Mouse (Mus musculus): ENCODE data around the gene Aqp1. TPM values are rescaled to one million over a fixed set of nuclear protein-coding genes. Genes with fewer than 3 reads are reported as not detected.

Gene Aqp1
- polyA plus RNA-seq, 1 experiment from 2014 or later = 2.8 TPM

GRCm38 (mm10) chr6:55384356-55384951 lies 48.2 kb downstream of the Aqp1 start:
- no peaks in the 10 kb centered on the region for H3K36me3 ChIP-seq (ENCODE audit: control insufficient read depth, insufficient read depth, low read length)
- no peaks in the 10 kb centered on the region for H3K27me3 ChIP-seq (ENCODE audit: control insufficient read depth, insufficient read depth, low read length)
- no peak for ATAC-seq (ENCODE audit: low FRiP score, low TSS enrichment)
- no peaks in the 10 kb centered on the region for H3K9me3 ChIP-seq (ENCODE audit: control insufficient read depth, low read length)
- H3K4me1 ChIP-seq (ENCODE audit: control insufficient read depth, insufficient read depth, low read length) = no peaks in the 10 kb centered on the region
- no peak overlapping the region for H3K27ac ChIP-seq (ENCODE audit: low read depth, low read length)
- H3K9ac ChIP-seq (ENCODE audit: low read depth, low read length) = no peak overlapping the region
- no peak overlapping the region for H3K4me3 ChIP-seq (ENCODE audit: low read length)
- 80% methylated on average over 5 of the region's 5 CpGs for WGBS
- no peak overlapping the region for H3K4me2 ChIP-seq (replicated peaks; ENCODE audit: low read depth, low read length)

GRCm38 (mm10) chr6:55388546-55389169 lies 52.4 kb downstream of the Aqp1 start:
- Histone ChIP-seq H3K27me3 (ENCODE audit: control insufficient read depth, insufficient read depth, low read length) (no peaks in the 10 kb centered on the region), H3K36me3 (ENCODE audit: control insufficient read depth, insufficient read depth, low read length) (no peaks in the 10 kb centered on the region), H3K4me3 (ENCODE audit: low read length) (no peak overlapping the region), H3K27ac (ENCODE audit: low read depth, low read length) (no peak overlapping the region), H3K9me3 (ENCODE audit: control insufficient read depth, low read length) (no peaks in the 10 kb centered on the region), H3K4me1 (ENCODE audit: control insufficient read depth, insufficient read depth, low read length) (0 out of 2 replicates have a peak, but pooled peaks cover 4% of the 10 kb centered on the region), H3K4me2 (replicated peaks; ENCODE audit: low read depth, low read length) (no peak overlapping the region), H3K9ac (ENCODE audit: low read depth, low read length) (no peak overlapping the region)
- ATAC-seq (ENCODE audit: low FRiP score, low TSS enrichment) = no peak
- 42% methylated on average over 12 of the region's 12 CpGs for WGBS

GRCm38 (mm10) chr6:55389321-55389720 lies 53.1 kb downstream of the Aqp1 start:
- Histone ChIP-seq H3K27me3 (ENCODE audit: control insufficient read depth, insufficient read depth, low read length) (no peaks in the 10 kb centered on the region), H3K36me3 (ENCODE audit: control insufficient read depth, insufficient read depth, low read length) (no peaks in the 10 kb centered on the region), H3K9me3 (ENCODE audit: control insufficient read depth, low read length) (no peaks in the 10 kb centered on the region), H3K27ac (ENCODE audit: low read depth, low read length) (no peak overlapping the region), H3K9ac (ENCODE audit: low read depth, low read length) (no peak overlapping the region), H3K4me3 (ENCODE audit: low read length) (no peak overlapping the region), H3K4me1 (ENCODE audit: control insufficient read depth, insufficient read depth, low read length) (0 out of 2 replicates have a peak, but pooled peaks cover 4% of the 10 kb centered on the region), H3K4me2 (replicated peaks; ENCODE audit: low read depth, low read length) (no peak overlapping the region)
- ATAC-seq (ENCODE audit: low FRiP score, low TSS enrichment) = no peak
- WGBS = 62% methylated on average over 5 of the region's 5 CpGs

DNA sequence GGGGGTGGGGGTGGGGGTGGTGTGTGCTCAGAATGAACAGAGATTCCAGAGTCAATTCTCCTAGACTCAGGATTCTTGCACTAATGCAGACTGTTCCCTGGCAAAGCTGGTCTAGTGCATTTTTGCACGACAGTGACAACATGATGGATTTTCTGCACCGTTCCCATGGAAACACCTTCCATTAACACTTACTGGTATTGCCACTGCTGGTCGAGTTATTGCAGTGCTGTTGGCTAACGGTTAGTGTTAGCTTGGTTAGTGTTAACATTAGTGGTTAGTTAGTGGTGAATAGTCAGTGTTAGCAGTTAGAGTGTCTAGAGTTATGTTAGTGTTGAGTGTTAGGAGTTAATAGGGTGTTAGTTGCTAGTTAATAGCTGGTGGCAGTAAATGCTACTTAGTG lies 55.6 kb downstream of the Aqp1 start:
- no peaks in the 10 kb centered on the region for H3K36me3 ChIP-seq (ENCODE audit: control insufficient read depth, insufficient read depth, low read length)
- no peaks in the 10 kb centered on the region for H3K9me3 ChIP-seq (ENCODE audit: control insufficient read depth, low read length)

GRCm38 (mm10) chr6:55392453-55392852 lies 56.2 kb downstream of the Aqp1 start:
- Histone ChIP-seq H3K4me1 (ENCODE audit: control insufficient read depth, insufficient read depth, low read length) (peaks cover 11% of the 10 kb centered on the region; the same call in 1 of the 2 replicates), H3K36me3 (ENCODE audit: control insufficient read depth, insufficient read depth, low read length) (no peaks in the 10 kb centered on the region), H3K27ac (ENCODE audit: low read depth, low read length) (no peak overlapping the region), H3K4me3 (ENCODE audit: low read length) (no peak overlapping the region), H3K4me2 (replicated peaks; ENCODE audit: low read depth, low read length) (no peak overlapping the region), H3K27me3 (ENCODE audit: control insufficient read depth, insufficient read depth, low read length) (no peaks in the 10 kb centered on the region), H3K9ac (ENCODE audit: low read depth, low read length) (no peak overlapping the region), H3K9me3 (ENCODE audit: control insufficient read depth, low read length) (no peaks in the 10 kb centered on the region)
- ATAC-seq (ENCODE audit: low FRiP score, low TSS enrichment) = peak; percentile 63
- 8% methylated on average over 4 of the region's 4 CpGs for WGBS

More for the DNA sequence above, 55.6 kb downstream of the Aqp1 start:
- 20% methylated on average over 4 of the region's 4 CpGs for WGBS
- H3K4me3 ChIP-seq (ENCODE audit: low read length) = no peak overlapping the region
- no peak overlapping the region for H3K4me2 ChIP-seq (replicated peaks; ENCODE audit: low read depth, low read length)
- no peak for ATAC-seq (ENCODE audit: low FRiP score, low TSS enrichment)
- peaks cover 10% of the 10 kb centered on the region; the same call in 1 of the 2 replicates for H3K4me1 ChIP-seq (ENCODE audit: control insufficient read depth, insufficient read depth, low read length)
- H3K27ac ChIP-seq (ENCODE audit: low read depth, low read length) = no peak overlapping the region
- H3K27me3 ChIP-seq (ENCODE audit: control insufficient read depth, insufficient read depth, low read length) = no peaks in the 10 kb centered on the region
- no peak overlapping the region for H3K9ac ChIP-seq (ENCODE audit: low read depth, low read length)

DNA sequence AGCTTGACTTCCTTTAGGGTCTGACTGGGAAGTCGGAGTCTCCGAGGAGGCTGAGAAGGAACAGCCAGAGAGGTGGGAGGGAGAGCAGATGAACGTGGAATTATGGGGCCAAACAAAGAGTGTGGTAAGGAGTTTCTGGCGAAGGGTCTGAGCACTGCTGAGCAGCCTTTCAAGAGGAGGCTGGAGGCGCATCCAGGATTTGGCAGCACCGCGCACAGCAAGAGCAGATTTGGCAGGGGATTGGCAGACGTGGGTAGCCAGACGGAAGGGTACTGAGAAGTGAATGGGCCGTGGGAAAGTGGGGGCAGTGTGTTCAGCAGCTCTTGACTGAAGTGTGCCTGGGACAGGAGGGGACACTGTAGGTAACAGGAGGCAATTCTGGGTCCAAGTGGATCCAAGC lies 58.6 kb downstream of the Aqp1 start:
- H3K9ac ChIP-seq (ENCODE audit: low read depth, low read length) = no peak overlapping the region
- H3K4me2 ChIP-seq (replicated peaks; ENCODE audit: low read depth, low read length) = no peak overlapping the region
- no peak overlapping the region for H3K4me3 ChIP-seq (ENCODE audit: low read length)
- H3K27ac ChIP-seq (ENCODE audit: low read depth, low read length) = no peak overlapping the region
- H3K36me3 ChIP-seq (ENCODE audit: control insufficient read depth, insufficient read depth, low read length) = no peaks in the 10 kb centered on the region
- WGBS = 76% methylated on average over 10 of the region's 10 CpGs
- no peaks in the 10 kb centered on the region for H3K27me3 ChIP-seq (ENCODE audit: control insufficient read depth, insufficient read depth, low read length)
- peaks cover 11% of the 10 kb centered on the region; the same call in 1 of the 2 replicates for H3K4me1 ChIP-seq (ENCODE audit: control insufficient read depth, insufficient read depth, low read length)
- no peak for ATAC-seq (ENCODE audit: low FRiP score, low TSS enrichment)
- H3K9me3 ChIP-seq (ENCODE audit: control insufficient read depth, low read length) = no peaks in the 10 kb centered on the region

GRCm38 (mm10) chr6:55396176-55396575 lies 59.9 kb downstream of the Aqp1 start:
- H3K9ac ChIP-seq (ENCODE audit: low read depth, low read length) = no peak overlapping the region
- H3K4me2 ChIP-seq (replicated peaks; ENCODE audit: low read depth, low read length) = no peak overlapping the region
- no peaks in the 10 kb centered on the region for H3K27me3 ChIP-seq (ENCODE audit: control insufficient read depth, insufficient read depth, low read length)
- H3K27ac ChIP-seq (ENCODE audit: low read depth, low read length) = no peak overlapping the region
- no peaks in the 10 kb centered on the region for H3K9me3 ChIP-seq (ENCODE audit: control insufficient read depth, low read length)
- no peaks in the 10 kb centered on the region for H3K36me3 ChIP-seq (ENCODE audit: control insufficient read depth, insufficient read depth, low read length)
- H3K4me3 ChIP-seq (ENCODE audit: low read length) = no peak overlapping the region
- H3K4me1 ChIP-seq (ENCODE audit: control insufficient read depth, insufficient read depth, low read length) = peaks cover 11% of the 10 kb centered on the region; the same call in 1 of the 2 replicates
- 29% methylated on average over 3 of the region's 3 CpGs for WGBS
- ATAC-seq (ENCODE audit: low FRiP score, low TSS enrichment) = peak; percentile 63

DNA sequence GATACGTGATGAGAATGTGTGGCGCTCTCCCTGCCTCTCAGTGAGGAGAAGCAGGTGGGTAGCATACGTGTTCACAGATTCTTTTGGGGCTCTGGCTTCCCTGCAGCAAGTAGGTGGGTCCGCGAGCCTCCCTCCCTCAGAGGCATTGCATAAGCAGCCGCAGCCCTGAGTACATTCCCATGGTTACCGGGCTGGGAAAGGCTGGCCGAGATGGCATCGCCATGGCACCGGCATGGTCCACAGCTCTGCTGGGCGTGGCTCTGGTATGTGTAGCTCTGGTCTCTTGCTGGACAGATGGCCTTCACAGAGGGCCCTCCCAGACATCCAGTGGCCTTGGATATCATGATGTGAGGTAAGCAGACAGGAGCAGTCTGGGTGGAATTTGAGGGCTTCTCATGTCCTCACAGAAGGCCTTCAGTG lies 60.4 kb downstream of the Aqp1 start:
- H3K4me2 ChIP-seq (replicated peaks; ENCODE audit: low read depth, low read length) = no peak overlapping the region
- H3K9me3 ChIP-seq (ENCODE audit: control insufficient read depth, low read length) = no peaks in the 10 kb centered on the region
- ATAC-seq (ENCODE audit: low FRiP score, low TSS enrichment) = peak; percentile 36
- H3K27me3 ChIP-seq (ENCODE audit: control insufficient read depth, insufficient read depth, low read length) = no peaks in the 10 kb centered on the region
- H3K4me3 ChIP-seq (ENCODE audit: low read length) = no peak overlapping the region
- H3K4me1 ChIP-seq (ENCODE audit: control insufficient read depth, insufficient read depth, low read length) = peaks cover 11% of the 10 kb centered on the region; the same call in 1 of the 2 replicates
- 0 out of 2 replicates have a peak overlapping the region, but pooled peaks have one; percentile 7 for H3K27ac ChIP-seq (ENCODE audit: low read depth, low read length)
- WGBS = 67% methylated on average over 11 of the region's 11 CpGs
- H3K9ac ChIP-seq (ENCODE audit: low read depth, low read length) = no peak overlapping the region
- no peaks in the 10 kb centered on the region for H3K36me3 ChIP-seq (ENCODE audit: control insufficient read depth, insufficient read depth, low read length)
